Mouse (Mus musculus): ENCODE results near the gene Ccdc136.

Ccdc136 gene

GRCm38 (mm10) chr6:29394286-29394685 lies 1.8 kb upstream of the Ccdc136 start:
- DNase-seq (ENCODE audit: low read depth, low spot score) = no peak

- no peak for DNase-seq (ENCODE audit: low read depth, low spot score)
Measured at GRCm38 (mm10) chr6:29396714-29397540, 818 bp downstream of the Ccdc136 start.

DNA sequence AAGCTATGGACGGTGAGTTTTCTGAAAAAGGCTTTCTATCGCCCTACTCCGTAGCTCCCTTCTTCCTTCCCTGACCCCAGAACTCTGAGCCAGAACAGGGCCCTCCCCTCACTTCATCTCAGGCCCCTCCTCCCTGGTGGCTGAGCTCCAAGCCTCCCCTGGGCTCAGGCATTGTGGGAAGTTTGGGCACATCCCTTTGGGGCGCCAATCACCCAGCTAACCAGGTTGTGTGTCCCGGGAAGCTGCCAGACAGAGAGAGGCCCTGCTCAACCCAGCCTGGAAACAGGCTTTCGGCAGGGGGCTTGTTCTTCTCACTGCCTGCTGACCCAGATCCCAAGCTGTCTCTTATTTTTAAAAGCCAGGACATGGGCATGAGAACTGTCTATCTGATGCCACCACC lies 1.5 kb downstream of the Ccdc136 start:
- DNase-seq (ENCODE audit: low read depth, low spot score) = no peak

DNA sequence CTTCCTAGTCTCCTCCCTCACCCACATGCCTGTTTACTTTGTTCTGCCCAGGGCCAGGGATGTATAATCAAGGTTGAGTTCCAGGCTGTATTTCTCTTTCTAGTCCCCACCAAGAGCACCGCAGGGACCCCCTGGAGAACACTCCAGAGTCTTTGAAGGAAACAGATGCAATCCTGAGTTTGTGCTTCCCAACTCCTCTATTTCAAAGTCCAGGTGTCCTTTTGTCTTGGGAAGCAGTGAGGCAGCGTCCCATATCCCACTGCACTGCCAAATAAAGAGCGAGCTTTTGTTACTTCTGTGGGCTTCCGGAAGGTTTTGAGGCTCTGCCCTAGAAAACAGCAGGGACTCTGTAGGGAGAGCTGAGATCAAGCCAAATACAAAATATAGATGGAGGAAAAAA lies 3.7 kb downstream of the Ccdc136 start:
- DNase-seq (ENCODE audit: low read depth, low spot score) = no peak

DNA sequence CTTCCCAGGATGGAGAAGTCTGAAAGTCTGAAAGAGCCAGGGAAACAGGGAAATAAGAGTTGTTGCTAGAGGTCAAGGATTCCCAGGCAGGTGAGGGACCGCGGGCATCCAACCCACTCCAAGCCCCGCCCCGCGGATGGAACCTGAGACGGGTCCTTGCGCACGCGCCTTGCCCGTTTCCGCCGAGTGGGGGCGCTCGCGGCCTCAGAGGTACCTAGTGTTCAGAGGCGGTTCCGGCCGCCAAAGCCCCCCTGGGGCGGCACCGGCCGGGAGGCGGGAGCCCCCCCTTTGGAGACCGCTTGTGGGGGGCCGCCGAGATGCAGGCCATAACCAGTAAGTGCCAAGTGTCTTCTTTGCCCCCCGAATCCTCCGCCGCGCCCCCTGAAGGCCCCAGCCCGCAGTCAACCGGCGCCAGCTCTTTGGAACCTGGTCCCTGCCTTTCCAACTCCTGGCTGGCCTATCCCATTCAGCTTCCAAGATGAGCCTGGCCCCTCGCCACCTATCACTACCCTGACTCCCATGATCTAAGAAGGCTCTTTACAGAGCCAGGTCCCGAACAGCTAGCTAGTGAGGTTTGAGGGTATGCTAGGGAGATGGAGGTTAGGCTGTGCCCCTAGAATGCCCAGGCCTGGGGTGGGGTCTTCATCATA lies 6.7 kb downstream of the Ccdc136 start:
- DNase-seq (ENCODE audit: low read depth, low spot score) = no peak

DNA sequence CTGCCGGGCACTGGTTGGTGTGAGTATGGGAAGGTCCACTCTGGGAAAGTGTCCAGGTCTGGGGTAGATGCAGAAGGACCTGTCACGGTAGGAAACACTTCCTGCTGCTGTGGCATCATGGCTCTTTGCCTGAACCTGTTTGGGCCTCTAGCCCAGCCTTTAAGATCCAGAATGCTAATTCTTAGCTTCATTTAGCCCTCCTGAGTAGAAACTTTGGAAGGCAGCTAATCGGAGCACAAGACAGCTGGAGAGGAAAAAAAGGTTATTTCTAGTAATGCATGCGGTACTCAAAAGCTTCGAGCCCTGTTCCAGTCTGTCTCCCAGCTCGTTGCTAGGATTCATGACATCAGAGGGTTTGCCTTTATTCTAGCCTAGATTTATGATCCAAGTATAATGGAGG lies 10.3 kb downstream of the Ccdc136 start:
- no peak for DNase-seq (ENCODE audit: low read depth, low spot score)

GRCm38 (mm10) chr6:29415446-29415845 lies 19.3 kb downstream of the Ccdc136 start:
- DNase-seq (ENCODE audit: low read depth, low spot score) = peak; percentile 46

GRCm38 (mm10) chr6:29420596-29420995 lies 24.5 kb downstream of the Ccdc136 start:
- no peak for DNase-seq (ENCODE audit: low read depth, low spot score)

GRCm38 (mm10) chr6:29425118-29425517 lies 29.0 kb downstream of the Ccdc136 start:
- DNase-seq (ENCODE audit: low read depth, low spot score) = no peak

GRCm38 (mm10) chr6:29426331-29426730 lies 30.2 kb downstream of the Ccdc136 start:
- DNase-seq (ENCODE audit: low read depth, low spot score) = no peak

DNA sequence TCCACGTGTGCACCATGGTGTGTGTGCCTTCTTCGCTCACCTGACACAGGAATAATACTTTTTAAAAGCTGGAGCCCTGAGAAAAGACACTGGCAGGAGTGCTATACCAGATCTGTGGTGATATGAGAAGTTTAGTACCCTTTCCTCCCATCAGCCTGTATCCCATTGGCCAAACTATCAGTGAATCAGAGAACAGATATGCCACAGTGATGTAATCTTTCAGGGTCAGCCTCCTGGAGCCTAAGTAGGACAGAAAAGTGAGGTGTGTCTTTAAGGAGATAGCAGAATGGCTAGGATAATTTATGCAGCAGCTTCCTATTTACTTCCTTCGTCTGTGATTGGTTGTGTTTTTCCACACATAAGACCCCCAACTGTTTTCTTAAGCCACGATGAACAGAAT lies 32.1 kb downstream of the Ccdc136 start:
- DNase-seq (ENCODE audit: low read depth, low spot score) = no peak

- DNase-seq (ENCODE audit: low read depth, low spot score) = no peak
Measured at GRCm38 (mm10) chr6:29430681-29431420, 34.7 kb downstream of the Ccdc136 start.

- DNase-seq (ENCODE audit: low read depth, low spot score) = no peak
Measured at GRCm38 (mm10) chr6:29431473-29431872, 35.4 kb downstream of the Ccdc136 start.

GRCm38 (mm10) chr6:29432156-29432555 lies 36.0 kb downstream of the Ccdc136 start:
- no peak for DNase-seq (ENCODE audit: low read depth, low spot score)

GRCm38 (mm10) chr6:29432676-29433037 lies 36.5 kb downstream of the Ccdc136 start:
- no peak for DNase-seq (ENCODE audit: low read depth, low spot score)

DNA sequence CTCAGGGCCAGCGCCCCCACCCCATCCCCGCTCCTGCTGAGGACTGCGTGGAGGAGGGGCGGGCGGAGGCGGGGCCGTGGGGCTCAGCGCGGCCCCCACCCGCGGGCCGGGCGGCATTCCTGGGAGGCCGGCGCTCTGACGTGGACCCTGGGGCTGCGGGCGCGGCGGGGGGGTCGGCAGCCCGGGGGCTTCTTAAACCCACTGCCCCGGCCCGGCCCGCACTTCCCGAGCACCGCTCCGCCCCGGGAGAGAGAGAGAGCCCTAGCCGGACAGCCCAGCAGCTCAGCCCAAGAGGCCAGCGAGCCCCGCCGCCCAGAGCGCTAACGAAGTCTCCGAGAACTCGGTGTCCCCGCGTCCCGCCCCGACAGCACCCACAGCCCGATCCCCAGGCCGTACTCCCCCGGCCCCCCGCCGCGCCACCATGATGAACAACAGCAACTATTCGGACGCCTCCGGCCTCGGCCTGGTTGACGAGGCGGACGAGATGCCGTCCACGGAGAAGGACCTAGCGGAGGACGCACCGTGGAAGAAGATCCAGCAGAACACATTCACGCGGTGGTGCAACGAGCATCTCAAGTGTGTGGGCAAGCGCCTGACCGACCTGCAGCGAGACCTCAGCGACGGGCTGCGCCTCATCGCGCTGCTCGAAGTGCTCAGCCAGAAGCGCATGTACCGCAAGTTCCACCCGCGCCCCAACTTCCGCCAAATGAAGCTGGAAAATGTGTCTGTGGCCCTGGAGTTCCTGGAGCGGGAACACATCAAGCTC lies 37.1 kb downstream of the Ccdc136 start, which contains the start of gene Flnc:
Flnc (plus strand) TSS at position 219 of the 766 bp plus-strand sequence.
- DNase-seq (ENCODE audit: low read depth, low spot score) = no peak

GRCm38 (mm10) chr6:29433804-29434795 lies 38.0 kb downstream of the Ccdc136 start:
- DNase-seq (ENCODE audit: low read depth, low spot score) = no peak

GRCm38 (mm10) chr6:29434911-29435691 lies 39.0 kb downstream of the Ccdc136 start:
- DNase-seq (ENCODE audit: low read depth, low spot score) = no peak

GRCm38 (mm10) chr6:29435940-29436451 lies 39.9 kb downstream of the Ccdc136 start:
- DNase-seq (ENCODE audit: low read depth, low spot score) = no peak
